Mouse (Mus musculus) G1E (cell line): ENCODE data around the gene Fgfr2.

ENCODE experiments used
- CTCF ChIP-seq: IDR thresholded peaks from 2 replicates; pipeline ENCODE4 v1.5.1; 2012; ENCODE audit warnings: low read depth, low read length, inconsistent platforms, mixed read lengths
- POLR2AphosphoS5 ChIP-seq: IDR thresholded peaks from 2 replicates; pipeline ENCODE4 v1.6.1; 2012; ENCODE audit warnings: low read depth, low read length, inconsistent platforms; ENCODE audit not compliant: insufficient replicate concordance

GRCm38 (mm10) chr7:133132702-133133101 lies 9.6 kb upstream of the Fgfr2 start:
- TF ChIP-seq POLR2AphosphoS5 (no peak), CTCF (no peak)
